Mouse (Mus musculus): ENCODE measurements around the gene Spata5. TPM values are rescaled to one million over a fixed set of nuclear protein-coding genes. Genes with fewer than 3 reads are reported as not detected.

Spata5 gene
- polyA plus RNA-seq, 1 experiment from 2014 or later, result 36.2 TPM

GRCm38 (mm10) chr3:37568780-37569179, 149.1 kb downstream of the Spata5 start:
- WGBS, result 85% methylated on average over 1 of the region's 1 CpGs
- H3K27ac ChIP-seq, result no peak overlapping the region
- no peak overlapping the region for H3K4me3 ChIP-seq

GRCm38 (mm10) chr3:37569661-37570566, 150.2 kb downstream of the Spata5 start:
- Histone ChIP-seq H3K27me3 (ENCODE audit: insufficient read depth, poor library complexity, severe bottlenecking) (no peaks in the 10 kb centered on the region), H3K36me3 (no peaks in the 10 kb centered on the region), H3K4me1 (peaks cover 3% of the 10 kb centered on the region), H3K9me3 (no peaks in the 10 kb centered on the region), H3K27ac (no peak overlapping the region), H3K4me3 (no peak overlapping the region)
- 60% methylated on average over 22 of the region's 22 CpGs for WGBS
- no peak for DNase-seq (ENCODE audit: low spot score)

More at GRCm38 (mm10) chr3:37568780-37569179, 149.1 kb downstream of the Spata5 start:
- no peaks in the 10 kb centered on the region for H3K9me3 ChIP-seq
- no peak for DNase-seq (ENCODE audit: low spot score)
- peaks cover 3% of the 10 kb centered on the region for H3K4me1 ChIP-seq
- no peaks in the 10 kb centered on the region for H3K36me3 ChIP-seq
- no peaks in the 10 kb centered on the region for H3K27me3 ChIP-seq (ENCODE audit: insufficient read depth, poor library complexity, severe bottlenecking)

DNA sequence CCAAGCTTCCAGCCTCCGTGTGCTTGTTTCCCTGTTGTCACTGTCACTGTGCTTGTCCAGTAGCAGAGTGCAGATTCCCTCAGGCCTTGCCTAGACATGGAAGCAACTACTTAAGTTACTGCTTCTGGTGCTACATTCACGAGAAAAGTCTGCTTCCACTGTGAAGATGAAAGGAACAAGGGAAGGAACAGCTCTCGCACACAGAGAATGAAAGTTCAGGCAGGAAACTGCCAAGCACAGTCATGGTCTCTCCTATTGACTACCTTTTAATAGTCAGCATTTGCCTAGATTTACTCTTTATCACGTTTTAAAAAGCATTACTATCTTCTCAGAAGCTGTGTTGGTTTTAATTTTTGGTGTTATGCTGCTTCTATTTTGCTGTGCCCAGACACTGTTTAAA, 151.9 kb downstream of the Spata5 start:
- Histone ChIP-seq H3K9me3 (no peaks in the 10 kb centered on the region), H3K4me1 (peaks cover 3% of the 10 kb centered on the region), H3K27me3 (ENCODE audit: insufficient read depth, poor library complexity, severe bottlenecking) (no peaks in the 10 kb centered on the region), H3K36me3 (no peaks in the 10 kb centered on the region), H3K27ac (no peak overlapping the region), H3K4me3 (no peak overlapping the region)
- 58% methylated on average over 4 of the region's 4 CpGs for WGBS
- no peak for DNase-seq (ENCODE audit: low spot score)

DNA sequence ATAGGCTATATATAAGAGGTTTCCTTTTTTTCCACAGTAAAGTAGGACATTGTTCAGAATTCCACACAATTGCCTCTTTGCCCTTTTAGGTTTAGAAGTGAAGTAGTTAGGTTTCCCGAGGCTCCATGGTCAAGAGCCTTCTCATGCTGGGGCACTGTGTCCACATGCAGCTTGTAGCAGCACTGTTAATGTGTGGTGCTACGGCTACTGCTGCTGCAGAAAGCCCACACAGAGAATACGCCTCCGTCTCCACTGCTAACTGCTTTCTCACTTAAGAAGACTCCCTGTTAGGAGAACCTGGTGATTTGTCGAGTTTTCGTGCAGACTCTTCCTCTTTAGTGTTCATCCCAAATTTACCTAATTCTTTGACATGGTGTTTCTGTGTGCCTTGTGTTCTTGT, 152.4 kb downstream of the Spata5 start:
- no peaks in the 10 kb centered on the region for H3K27me3 ChIP-seq (ENCODE audit: insufficient read depth, poor library complexity, severe bottlenecking)
- no peak for DNase-seq (ENCODE audit: low spot score)
- H3K4me1 ChIP-seq, result peaks cover 3% of the 10 kb centered on the region
- H3K27ac ChIP-seq, result no peak overlapping the region
- no peak overlapping the region for H3K4me3 ChIP-seq
- 85% methylated on average over 6 of the region's 6 CpGs for WGBS
- H3K36me3 ChIP-seq, result no peaks in the 10 kb centered on the region
- H3K9me3 ChIP-seq, result no peaks in the 10 kb centered on the region

- no peaks in the 10 kb centered on the region for H3K4me1 ChIP-seq
- H3K36me3 ChIP-seq, result peaks cover 16% of the 10 kb centered on the region
- H3K27ac ChIP-seq, result no peak overlapping the region
- no peaks in the 10 kb centered on the region for H3K27me3 ChIP-seq (ENCODE audit: insufficient read depth, poor library complexity, severe bottlenecking)
- DNase-seq (ENCODE audit: low spot score), result peak; percentile 22
- H3K4me3 ChIP-seq, result no peak overlapping the region
- H3K9me3 ChIP-seq, result no peaks in the 10 kb centered on the region
- 92% methylated on average over 6 of the region's 6 CpGs for WGBS
Measured at GRCm38 (mm10) chr3:37576840-37577239, 157.1 kb downstream of the Spata5 start.

DNA sequence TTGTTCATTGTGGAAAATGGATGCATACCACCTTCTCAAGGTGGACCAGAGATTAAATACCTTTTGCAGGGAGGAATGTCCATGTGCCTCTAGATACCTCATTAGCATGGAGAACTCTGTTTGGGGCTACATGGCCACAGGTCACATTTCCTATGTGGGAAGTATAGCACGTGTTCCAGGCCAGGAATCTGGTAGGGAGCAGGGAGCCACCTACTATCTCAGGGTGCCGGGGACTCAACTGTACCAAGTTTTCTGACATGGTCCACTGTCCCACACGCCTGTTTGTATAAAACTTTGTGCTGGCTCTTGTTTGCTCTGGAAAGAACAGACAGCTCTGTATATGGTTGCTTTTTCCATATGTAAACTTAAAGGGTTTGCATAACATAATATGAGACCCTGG, 158.0 kb downstream of the Spata5 start:
- H3K9me3 ChIP-seq, result no peaks in the 10 kb centered on the region
- no peak overlapping the region for H3K4me3 ChIP-seq
- H3K27ac ChIP-seq, result no peak overlapping the region
- DNase-seq (ENCODE audit: low spot score), result peak; percentile 69
- H3K27me3 ChIP-seq (ENCODE audit: insufficient read depth, poor library complexity, severe bottlenecking), result no peaks in the 10 kb centered on the region
- peaks cover 16% of the 10 kb centered on the region for H3K36me3 ChIP-seq
- 85% methylated on average over 3 of the region's 3 CpGs for WGBS
- H3K4me1 ChIP-seq, result no peaks in the 10 kb centered on the region

GRCm38 (mm10) chr3:37584576-37584975, 164.9 kb downstream of the Spata5 start:
- H3K36me3 ChIP-seq, result peaks cover 10% of the 10 kb centered on the region
- DNase-seq (ENCODE audit: low spot score), result no peak
- WGBS, result 89% methylated on average over 5 of the region's 5 CpGs
- no peak overlapping the region for H3K4me3 ChIP-seq
- no peak overlapping the region for H3K27ac ChIP-seq
- H3K27me3 ChIP-seq (ENCODE audit: insufficient read depth, poor library complexity, severe bottlenecking), result no peaks in the 10 kb centered on the region
- H3K9me3 ChIP-seq, result no peaks in the 10 kb centered on the region
- peaks cover 17% of the 10 kb centered on the region; the same call in 1 of the 2 replicates for H3K4me1 ChIP-seq

GRCm38 (mm10) chr3:37585967-37586730, 166.5 kb downstream of the Spata5 start:
- H3K9me3 ChIP-seq, result no peaks in the 10 kb centered on the region
- H3K4me3 ChIP-seq, result peak overlapping the region; percentile 36
- H3K36me3 ChIP-seq, result no peaks in the 10 kb centered on the region
- H3K27me3 ChIP-seq (ENCODE audit: insufficient read depth, poor library complexity, severe bottlenecking), result no peaks in the 10 kb centered on the region
- H3K27ac ChIP-seq, result peak overlapping the region; percentile 79
- H3K4me1 ChIP-seq, result peaks cover 17% of the 10 kb centered on the region; the same call in 1 of the 2 replicates
- WGBS, result 32% methylated on average over 15 of the region's 15 CpGs
- no peak for DNase-seq (ENCODE audit: low spot score)

DNA sequence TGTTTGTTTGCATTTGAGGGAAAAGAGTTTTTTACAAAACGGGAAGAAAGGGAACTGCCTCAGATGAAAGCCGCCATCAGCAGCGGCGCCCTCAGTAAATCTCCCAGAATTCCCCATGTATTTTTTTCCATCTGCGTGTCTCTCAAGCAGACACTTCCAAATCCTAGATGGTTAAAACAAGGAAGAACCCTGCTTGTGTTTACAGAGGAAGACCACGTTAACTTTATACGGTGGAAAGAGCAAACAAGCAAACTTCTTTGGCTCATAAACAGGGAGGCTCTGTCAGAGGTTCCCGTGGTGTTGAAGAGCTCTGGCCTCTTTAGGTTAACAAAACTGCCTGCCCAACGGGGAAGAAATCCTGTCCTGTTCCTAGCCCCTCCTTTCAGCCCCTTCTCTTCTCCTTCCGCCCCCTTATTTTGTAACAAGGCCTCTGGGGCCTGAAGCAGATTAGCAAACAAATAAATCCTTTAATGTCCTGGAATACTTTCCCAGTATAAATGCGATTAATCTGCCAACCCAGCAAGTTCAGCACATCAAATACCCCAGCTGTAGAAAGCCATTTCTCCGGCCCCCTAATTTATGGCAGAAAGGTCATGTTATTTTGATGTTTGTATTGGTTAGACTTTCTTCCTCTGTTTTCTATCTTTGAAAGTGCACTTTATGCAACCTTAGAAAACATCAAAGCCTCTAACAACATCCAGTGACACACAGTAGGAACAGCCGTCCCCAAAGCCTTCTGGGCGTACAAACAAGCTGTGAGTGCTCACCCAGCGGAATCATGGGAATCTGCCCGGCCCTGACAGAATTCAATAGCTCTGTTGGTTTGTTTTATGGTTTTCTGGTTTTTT, 167.3 kb downstream of the Spata5 start:
- H3K27ac ChIP-seq, result peak overlapping the region; percentile 79
- peak overlapping the region; percentile 36 for H3K4me3 ChIP-seq
- 39% methylated on average over 16 of the region's 16 CpGs for WGBS
- no peaks in the 10 kb centered on the region for H3K36me3 ChIP-seq
- H3K27me3 ChIP-seq (ENCODE audit: insufficient read depth, poor library complexity, severe bottlenecking), result no peaks in the 10 kb centered on the region
- H3K4me1 ChIP-seq, result peaks cover 17% of the 10 kb centered on the region; the same call in 1 of the 2 replicates
- no peak for DNase-seq (ENCODE audit: low spot score)
- no peaks in the 10 kb centered on the region for H3K9me3 ChIP-seq

DNA sequence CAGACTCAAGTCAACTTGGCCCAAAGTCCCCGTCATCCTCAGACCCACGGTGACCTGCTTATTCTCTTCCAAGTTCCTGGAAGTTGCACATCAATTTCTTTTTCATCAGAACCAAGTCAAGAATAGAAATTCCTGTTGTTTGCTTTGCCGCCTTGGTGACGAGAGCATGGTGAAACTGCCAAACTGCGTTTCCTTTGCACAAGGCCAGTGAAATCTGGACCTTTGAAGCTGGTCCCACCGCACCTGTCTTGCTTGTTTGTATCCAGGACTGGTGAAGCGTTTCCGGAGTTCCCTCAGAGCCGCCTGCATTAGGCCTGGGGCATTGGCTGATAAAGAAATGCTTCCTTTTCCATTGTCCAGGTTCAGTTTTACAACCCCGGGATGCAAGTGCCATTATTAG, 176.0 kb downstream of the Spata5 start:
- no peak for DNase-seq (ENCODE audit: low spot score)

GRCm38 (mm10) chr3:37596519-37596918, 176.8 kb downstream of the Spata5 start:
- DNase-seq (ENCODE audit: low spot score), result no peak
- peaks cover 23% of the 10 kb centered on the region for H3K4me1 ChIP-seq
- H3K36me3 ChIP-seq, result no peaks in the 10 kb centered on the region
- no peaks in the 10 kb centered on the region for H3K27me3 ChIP-seq (ENCODE audit: insufficient read depth, poor library complexity, severe bottlenecking)
- no peaks in the 10 kb centered on the region for H3K9me3 ChIP-seq
- WGBS, result 67% methylated on average over 6 of the region's 6 CpGs
- H3K27ac ChIP-seq, result peak overlapping the region; percentile 36; the same call in 1 of the 2 replicates
- no peak overlapping the region for H3K4me3 ChIP-seq

More for the DNA sequence above, 176.0 kb downstream of the Spata5 start:
- Histone ChIP-seq H3K4me1 (peaks cover 23% of the 10 kb centered on the region), H3K27me3 (ENCODE audit: insufficient read depth, poor library complexity, severe bottlenecking) (no peaks in the 10 kb centered on the region), H3K9me3 (no peaks in the 10 kb centered on the region), H3K36me3 (no peaks in the 10 kb centered on the region), H3K4me3 (no peak overlapping the region), H3K27ac (no peak overlapping the region)
- WGBS, result 74% methylated on average over 10 of the region's 10 CpGs

GRCm38 (mm10) chr3:37597200-37597599, 177.5 kb downstream of the Spata5 start:
- DNase-seq (ENCODE audit: low spot score), result no peak
- Histone ChIP-seq H3K4me1 (peaks cover 23% of the 10 kb centered on the region), H3K27ac (peak overlapping the region; percentile 36; the same call in 1 of the 2 replicates), H3K4me3 (no peak overlapping the region), H3K27me3 (ENCODE audit: insufficient read depth, poor library complexity, severe bottlenecking) (no peaks in the 10 kb centered on the region), H3K36me3 (no peaks in the 10 kb centered on the region), H3K9me3 (no peaks in the 10 kb centered on the region)
- WGBS, result 72% methylated on average over 5 of the region's 5 CpGs
